In genomic region chr9:108691371-108691770, GRCm38 (mm10) we compare ENCODE assay signal across 8 mouse cellular contexts. TPM values are rescaled to one million over a fixed set of nuclear protein-coding genes. Genes with fewer than 3 reads are reported as not detected.
DNase-seq lines count a peak whose midpoint lies in the region; ATAC-seq and TF ChIP-seq lines count a peak whose summit lies in the region.

No protein-coding gene starts in this region.

- no peaks in the 10 kb centered on the region for H3K36me3 ChIP-seq in heart, embryonic 16.5 days (ENCODE audit: control insufficient read depth, insufficient read depth)
- H3K36me3 ChIP-seq in lung, postnatal 0 days (ENCODE audit: insufficient read depth, low read length) = no peaks in the 10 kb centered on the region
- no peaks in the 10 kb centered on the region for H3K36me3 ChIP-seq in stomach, embryonic 16.5 days (ENCODE audit: control insufficient read depth, insufficient read depth, low read length)

- DNase-seq in kidney, adult 9 months = peak; percentile 19
- DNase-seq in kidney, postnatal 14 days = no peak
- DNase-seq in lung, postnatal 0 days (ENCODE audit: low spot score) = peak; percentile 36
- no peak for DNase-seq in right cerebral cortex, postnatal 4 days
- DNase-seq in adrenal gland, adult 18-20 months (ENCODE audit: low spot score in 2 of 2) = no peak

- no peaks in the 10 kb centered on the region for H3K27me3 ChIP-seq in heart, embryonic 16.5 days (ENCODE audit: control insufficient read depth, insufficient read depth, low read length)
- H3K27me3 ChIP-seq in lung, postnatal 0 days (replicated peaks; ENCODE audit: insufficient read depth, low read length) = no peaks in the 10 kb centered on the region
- no peaks in the 10 kb centered on the region for H3K27me3 ChIP-seq in stomach, embryonic 16.5 days (ENCODE audit: control insufficient read depth, insufficient read depth, low read length)

- no peaks in the 10 kb centered on the region for H3K9me3 ChIP-seq in heart, embryonic 16.5 days (replicated peaks; ENCODE audit: control insufficient read depth, low read length)
- no peaks in the 10 kb centered on the region for H3K9me3 ChIP-seq in lung, postnatal 0 days (ENCODE audit: low read length)
- H3K9me3 ChIP-seq in stomach, embryonic 16.5 days (replicated peaks; ENCODE audit: control insufficient read depth, low read length) = no peaks in the 10 kb centered on the region

- TF ChIP-seq EP300 in lung, postnatal 0 days (IDR thresholded peaks at IDR 0.05) = no peak

- H3K4me3 ChIP-seq in bone marrow macrophage, adult 2 months (ENCODE audit: insufficient read depth, low read length) = peak overlapping the region; percentile 73
- peak overlapping the region; percentile 87 for H3K4me3 ChIP-seq in heart, embryonic 16.5 days (ENCODE audit: low read length)
- peak overlapping the region; percentile 88 for H3K4me3 ChIP-seq in lung, postnatal 0 days (ENCODE audit: low read depth, low read length)
- H3K4me3 ChIP-seq in stomach, embryonic 16.5 days (replicated peaks; ENCODE audit: low read length) = peak overlapping the region; percentile 83

- WGBS in heart, embryonic 16.5 days = 64% methylated on average over 8 of the region's 8 CpGs
- WGBS in lung, postnatal 0 days = 61% methylated on average over 8 of the region's 8 CpGs
- WGBS in stomach, embryonic 16.5 days = 56% methylated on average over 8 of the region's 8 CpGs

- no peak for TF ChIP-seq CTCF in bone marrow macrophage, adult 2 months (IDR thresholded peaks at IDR 0.05; ENCODE audit: low read depth, low read length)
- no peak for TF ChIP-seq CTCF in lung, postnatal 0 days (IDR thresholded peaks at IDR 0.05)

- no peak for TF ChIP-seq POLR2A in bone marrow macrophage, adult 2 months (IDR thresholded peaks at IDR 0.05; ENCODE audit: borderline replicate concordance, low read depth, low read length)

- peak overlapping the region; percentile 91 for H3K4me2 ChIP-seq in heart, embryonic 16.5 days (ENCODE audit: low read depth, low read length)
- peak overlapping the region; percentile 95 for H3K4me2 ChIP-seq in lung, postnatal 0 days (replicated peaks; ENCODE audit: low read depth, low read length)
- H3K4me2 ChIP-seq in stomach, embryonic 16.5 days (ENCODE audit: low read depth, low read length) = peak overlapping the region; percentile 96

- peak overlapping the region; percentile 91 for H3K9ac ChIP-seq in heart, embryonic 16.5 days (ENCODE audit: low read length)
- H3K9ac ChIP-seq in lung, postnatal 0 days (replicated peaks; ENCODE audit: low read depth) = peak overlapping the region; percentile 78; the same call in 1 of the 2 replicates
- peak overlapping the region; percentile 91 for H3K9ac ChIP-seq in stomach, embryonic 16.5 days (ENCODE audit: low read length)

- peaks cover 16% of the 10 kb centered on the region for H3K4me1 ChIP-seq in bone marrow macrophage, adult 2 months (ENCODE audit: control insufficient read depth, insufficient read depth, low read length)
- peaks cover 35% of the 10 kb centered on the region for H3K4me1 ChIP-seq in heart, embryonic 16.5 days (ENCODE audit: control insufficient read depth, insufficient read depth, low read length)
- H3K4me1 ChIP-seq in lung, postnatal 0 days (ENCODE audit: insufficient read depth, low read depth, low read length) = peaks cover 13% of the 10 kb centered on the region; the same call in 1 of the 2 replicates
- peaks cover 8% of the 10 kb centered on the region for H3K4me1 ChIP-seq in stomach, embryonic 16.5 days (ENCODE audit: control insufficient read depth, insufficient read depth, low read length)

- peak overlapping the region; percentile 79 for H3K27ac ChIP-seq in bone marrow macrophage, adult 2 months (ENCODE audit: insufficient read depth, low read depth, low read length)
- no peak overlapping the region; the same call in 1 of the 2 replicates for H3K27ac ChIP-seq in heart, embryonic 16.5 days (ENCODE audit: low read length)
- peak overlapping the region; percentile 52 for H3K27ac ChIP-seq in lung, postnatal 0 days (ENCODE audit: low read length)
- peak overlapping the region; percentile 80 for H3K27ac ChIP-seq in stomach, embryonic 16.5 days (ENCODE audit: low read length)

- ATAC-seq in heart, embryonic 16.5 days (replicated peaks; ENCODE audit: extremely low read depth, insufficient read depth, low FRiP score) = no peak
- no peak for ATAC-seq in lung, postnatal 0 days
- no peak for ATAC-seq in stomach, embryonic 16.5 days (ENCODE audit: insufficient read depth, low FRiP score)

RNA-seq across cellular contexts. Expression of gene Prkar2a, which starts 2.3 kb away (rescaled TPM):
- 35.2 and 37.6 TPM in 2 replicates for polyA plus RNA-seq in bone marrow macrophage, adult 2 months (2012; ENCODE audit: insufficient read depth, insufficient read length, missing spikeins)
- 21.3 and 25.5 TPM in 2 replicates for polyA plus RNA-seq in heart, embryonic 16.5 days (2015; fragmentation: Nextera tagmentation; extraction: Ambion mirVana)
- polyA plus RNA-seq in lung, postnatal 0 days (2015; fragmentation: Nextera tagmentation; extraction: Ambion mirVana) = 16.4 and 17.8 TPM in 2 replicates
- 19.7 and 23.4 TPM in 2 replicates for polyA plus RNA-seq in stomach, embryonic 16.5 days (2015; fragmentation: Nextera tagmentation; extraction: Ambion mirVana)
- total RNA-seq in adrenal gland, adult 18-20 months (2021) = 10 to 100 TPM; 33.1 to 43.5 TPM

RNA-seq across cellular contexts. Expression of gene Slc25a20, which starts 29.5 kb away (rescaled TPM):
- polyA plus RNA-seq in bone marrow macrophage, adult 2 months (2012; ENCODE audit: insufficient read depth, insufficient read length, missing spikeins) = 28.5 and 29.9 TPM in 2 replicates
- 88.0 and 91.4 TPM in 2 replicates for polyA plus RNA-seq in heart, embryonic 16.5 days (2015; fragmentation: Nextera tagmentation; extraction: Ambion mirVana)
- polyA plus RNA-seq in lung, postnatal 0 days (2015; fragmentation: Nextera tagmentation; extraction: Ambion mirVana) = 58.7 and 60.2 TPM in 2 replicates
- 47.7 and 47.8 TPM in 2 replicates for polyA plus RNA-seq in stomach, embryonic 16.5 days (2015; fragmentation: Nextera tagmentation; extraction: Ambion mirVana)
- 100 to 1,000 TPM; 125 to 212 TPM for total RNA-seq in adrenal gland, adult 18-20 months (2021)

RNA-seq across cellular contexts. Expression of gene Arih2, which starts 42.2 kb away (rescaled TPM):
- 38.4 and 43.1 TPM in 2 replicates for polyA plus RNA-seq in bone marrow macrophage, adult 2 months (2012; ENCODE audit: insufficient read depth, insufficient read length, missing spikeins)
- polyA plus RNA-seq in heart, embryonic 16.5 days (2015; fragmentation: Nextera tagmentation; extraction: Ambion mirVana) = 45.6 and 46.9 TPM in 2 replicates
- polyA plus RNA-seq in lung, postnatal 0 days (2015; fragmentation: Nextera tagmentation; extraction: Ambion mirVana) = 31.1 and 33.2 TPM in 2 replicates
- polyA plus RNA-seq in stomach, embryonic 16.5 days (2015; fragmentation: Nextera tagmentation; extraction: Ambion mirVana) = 45.5 and 50.8 TPM in 2 replicates
- 10 to 100 TPM; 61.2 to 63.0 TPM for total RNA-seq in adrenal gland, adult 18-20 months (2021)

Comparison
In these comparisons a context has a peak if more than half of its experiments do, and no peak if none do; other contexts are left out.
1. DNase-seq: peak in kidney, adult 9 months (single experiment) and lung, postnatal 0 days (single experiment); none in kidney, postnatal 14 days (single experiment), right cerebral cortex, postnatal 4 days (single experiment) and adrenal gland, adult 18-20 months (0 of 2).
2. Peak in every context shown above with its lines, with median percentiles within 50 percentile points of each other: H3K4me3 ChIP-seq, H3K4me2 ChIP-seq and H3K9ac ChIP-seq.